Mouse (Mus musculus) right cerebral cortex, postnatal 4 days (tissue): ENCODE results near the gene Rtkn.

ENCODE experiments used
- DNase-seq: peaks from one replicate; pipeline ENCODE4 v3.0.0-alpha.2; 2022

Gene Rtkn

DNA sequence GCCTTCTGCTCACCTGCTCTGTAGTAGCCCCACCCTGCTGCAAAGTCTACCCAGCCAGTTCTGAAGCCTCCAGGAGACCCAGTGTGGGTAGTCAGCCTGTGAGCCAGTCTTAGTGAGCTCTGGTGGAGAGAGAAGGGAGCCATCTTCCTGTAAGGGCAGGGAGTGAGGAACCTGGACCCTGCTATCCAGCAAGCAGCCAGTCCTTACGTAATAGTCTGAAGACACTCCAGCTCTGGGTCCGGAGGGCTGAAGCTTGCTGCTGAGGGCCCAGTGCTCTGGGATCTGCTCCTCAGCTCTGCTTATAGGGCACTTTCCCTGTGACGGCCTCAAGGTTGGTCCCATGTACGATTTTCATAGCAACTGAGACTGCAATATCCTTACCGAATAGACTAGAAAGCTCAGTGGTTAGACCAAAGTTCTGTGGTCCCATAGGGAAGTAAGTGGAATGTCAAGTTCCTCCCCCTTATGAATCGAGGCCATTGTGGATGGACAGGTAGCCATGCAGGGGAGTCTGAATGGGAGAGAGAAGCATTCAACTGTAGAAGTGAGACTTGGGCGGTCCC is at the start of gene Rtkn:
TSS of gene Rtkn (plus strand) at position 513 of the 563 bp plus-strand sequence.
- no peak for DNase-seq

DNA sequence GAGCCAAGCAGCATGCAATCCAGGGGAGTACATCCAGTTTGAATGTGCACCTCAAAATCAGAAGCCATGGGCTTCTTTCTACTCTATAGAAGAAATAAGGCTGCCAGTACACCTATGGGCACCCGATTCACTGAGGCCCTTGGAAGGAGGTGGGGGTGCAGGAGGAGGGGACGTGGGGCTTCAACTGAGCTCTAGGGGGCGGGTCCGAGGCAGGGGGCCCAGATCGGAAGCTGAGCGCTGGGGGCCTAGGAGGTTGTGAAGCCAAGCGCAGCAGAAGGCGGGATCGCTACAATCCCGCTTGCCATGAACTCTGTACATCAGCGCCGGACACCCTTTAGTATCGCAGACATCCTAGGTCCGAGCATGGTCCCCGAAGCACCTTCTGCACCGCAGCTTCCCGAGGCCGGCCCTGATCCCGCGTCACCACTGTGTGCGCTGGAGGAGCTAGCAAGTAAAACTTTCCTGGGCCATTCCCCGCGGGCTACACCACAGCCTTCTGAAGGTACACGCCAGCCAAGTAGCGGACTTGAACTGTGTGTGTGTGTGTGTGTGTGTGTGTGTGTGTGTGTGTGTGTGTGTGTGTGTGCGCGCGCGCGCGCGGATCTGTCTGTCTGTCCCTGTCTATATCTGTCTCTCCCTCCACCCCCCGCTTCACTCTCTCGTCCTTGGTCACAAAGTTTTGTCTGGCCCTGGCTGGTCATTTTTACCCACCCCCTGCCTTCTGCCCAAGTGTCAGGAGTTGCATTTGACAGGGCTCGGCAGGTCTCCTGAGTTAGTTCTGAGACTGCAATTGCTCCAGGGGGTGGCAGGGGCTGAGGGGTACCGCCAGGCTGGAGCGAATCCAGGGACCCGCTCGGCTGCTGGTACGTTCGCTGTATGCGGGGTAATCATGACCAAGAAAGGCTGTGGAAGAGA is 48.9 kb upstream of the Rtkn start, which contains the start of gene Lbx2:
TSS of gene Lbx2 (plus strand) at position 247 of the 915 bp plus-strand sequence.
- no peak for DNase-seq

DNA sequence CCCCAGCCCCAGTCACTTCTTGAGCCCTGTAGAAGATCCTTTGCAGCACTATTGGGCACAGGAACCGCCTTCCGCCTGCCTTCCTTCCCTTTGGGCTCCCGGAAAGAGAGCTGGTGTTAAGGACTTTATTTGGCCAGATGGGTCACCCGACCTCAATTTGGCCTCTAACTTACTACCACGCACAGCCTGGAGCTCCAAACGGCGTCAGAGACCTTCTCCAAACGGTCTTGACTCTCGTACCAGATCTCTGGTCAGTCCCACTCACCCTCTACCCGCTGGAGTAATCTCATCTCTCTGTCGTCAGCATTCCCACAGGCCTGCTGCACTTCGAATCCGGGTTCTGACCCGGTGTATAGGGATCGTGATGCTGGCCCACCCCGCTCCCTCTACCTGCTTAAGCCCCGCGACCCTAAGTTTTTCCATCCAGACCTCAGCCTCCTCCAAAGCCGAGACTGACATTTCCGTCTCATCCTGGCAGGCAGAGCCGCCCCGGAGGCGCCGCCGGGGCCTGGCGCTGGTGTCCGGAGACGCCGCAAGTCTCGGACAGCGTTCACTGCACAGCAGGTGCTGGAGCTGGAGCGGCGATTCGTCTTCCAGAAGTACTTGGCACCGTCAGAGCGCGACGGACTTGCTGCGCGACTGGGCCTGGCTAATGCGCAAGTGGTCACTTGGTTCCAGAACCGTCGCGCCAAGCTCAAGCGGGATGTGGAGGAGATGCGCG is 47.9 kb upstream of the Rtkn start:
- no peak for DNase-seq

DNA sequence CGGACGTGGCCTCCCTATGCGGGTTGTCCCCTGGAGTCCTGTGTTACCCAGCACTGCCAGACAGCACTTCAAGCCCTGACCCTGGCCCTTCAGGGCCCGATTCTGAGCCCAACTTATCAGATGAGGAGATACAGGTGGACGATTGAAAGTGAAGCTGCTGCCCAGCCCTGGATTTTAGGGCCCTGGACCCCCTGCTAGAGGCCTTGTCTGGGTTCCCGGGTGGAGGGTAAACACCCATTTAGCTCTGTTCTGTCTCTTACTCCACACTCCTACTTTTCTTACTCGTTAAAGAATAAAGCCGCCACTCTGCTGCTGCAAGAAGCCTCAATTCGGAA is 47.4 kb upstream of the Rtkn start:
- no peak for DNase-seq

DNA sequence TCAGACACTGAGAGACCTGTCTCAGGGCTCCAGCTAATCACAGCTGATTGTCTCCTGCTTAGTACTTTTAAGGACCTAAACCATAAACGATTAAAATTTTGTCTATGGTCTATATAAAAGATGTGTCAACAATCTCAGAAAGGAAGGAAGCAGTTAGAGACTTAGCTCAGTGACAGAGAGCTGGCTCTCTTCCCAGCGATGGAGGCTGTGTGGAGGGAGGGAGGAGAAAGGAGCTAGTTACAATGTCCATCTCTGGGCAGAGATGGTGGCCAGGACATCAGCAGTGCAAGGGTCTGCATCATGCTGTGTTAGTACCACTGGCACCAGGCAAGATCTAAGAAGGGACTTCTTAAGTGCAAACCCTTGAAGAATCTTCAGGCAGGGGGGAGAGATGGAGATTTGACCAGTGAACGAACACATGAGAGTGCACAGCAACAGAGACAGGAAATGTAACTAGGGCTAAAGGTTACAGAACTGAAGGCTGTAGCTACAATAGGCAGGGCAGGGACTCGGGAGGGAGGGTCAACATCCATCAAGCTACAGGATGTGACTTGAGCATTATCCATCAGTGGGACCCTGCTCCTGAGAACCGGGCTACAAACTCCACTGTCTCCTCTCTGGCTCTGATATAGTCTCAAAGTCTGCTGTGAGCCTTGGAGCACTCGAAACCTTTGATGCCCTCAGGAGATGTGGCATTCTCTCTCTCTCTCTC is 42.7 kb upstream of the Rtkn start:
- DNase-seq = no peak

DNA sequence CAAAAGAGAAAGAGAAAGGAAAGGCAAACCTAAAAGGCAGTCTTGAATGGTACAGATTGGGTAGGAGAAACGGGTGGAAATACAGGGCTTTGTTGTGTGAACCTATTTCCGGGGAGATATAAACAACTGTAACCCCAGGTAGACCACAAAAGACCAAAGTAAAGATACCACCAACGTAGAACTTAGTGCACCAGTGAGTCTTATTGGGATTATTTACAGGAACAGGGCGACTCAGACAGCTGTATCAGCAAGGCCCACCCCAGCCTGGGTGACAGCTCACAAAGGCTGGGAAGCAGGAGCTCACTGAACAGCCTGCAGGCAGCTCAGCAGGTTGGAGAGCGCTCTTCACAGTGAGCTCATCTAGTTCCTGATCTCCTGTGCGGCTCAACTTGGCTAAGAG is 39.3 kb upstream of the Rtkn start:
- no peak for DNase-seq

DNA sequence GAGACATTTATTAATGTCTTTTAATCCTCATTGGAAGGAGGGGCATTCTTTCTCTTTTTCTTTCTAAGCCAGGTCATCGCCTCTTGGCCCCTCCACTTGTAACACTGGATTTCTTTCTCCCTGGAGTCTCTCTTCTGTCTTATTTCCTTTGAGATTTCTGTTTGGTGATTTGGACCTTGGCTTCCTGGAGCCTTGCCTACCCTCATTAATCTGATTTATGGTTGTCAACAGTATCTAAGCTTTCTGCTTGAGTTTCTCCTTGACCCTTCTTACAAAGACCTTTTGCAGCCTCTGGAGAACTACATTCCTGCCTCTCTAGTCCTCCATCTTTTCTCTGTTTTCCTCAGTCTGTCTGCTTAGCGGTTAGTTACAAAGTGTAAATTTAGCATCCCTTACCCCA is 36.9 kb upstream of the Rtkn start:
- no peak for DNase-seq

DNA sequence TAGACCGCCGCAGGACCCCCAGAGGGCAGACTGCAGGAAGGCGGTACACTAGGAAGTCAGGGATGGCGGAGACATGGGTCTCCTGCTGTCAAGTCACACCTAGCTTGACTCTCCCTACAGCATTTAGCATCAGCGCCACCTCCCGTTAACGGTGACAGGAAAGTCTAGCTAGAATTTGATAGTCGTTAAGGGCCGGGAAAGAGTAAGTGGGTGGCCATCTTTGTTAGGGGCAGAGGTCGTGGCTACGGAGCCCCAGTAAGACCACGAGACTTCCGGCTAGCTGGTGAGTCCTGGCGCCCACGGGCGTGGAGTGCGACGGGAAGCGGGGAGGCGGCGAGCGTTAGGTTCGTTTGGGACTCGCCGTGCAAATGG is 34.0 kb upstream of the Rtkn start, which contains the start of the genes Ccdc142 and Gm42688:
TSS of gene Ccdc142 (plus strand) at position 286 of the 372 bp plus-strand sequence.
TSS of gene Gm42688 (plus strand) at position 302 of the 372 bp plus-strand sequence.
- peak; percentile 79 for DNase-seq

DNA sequence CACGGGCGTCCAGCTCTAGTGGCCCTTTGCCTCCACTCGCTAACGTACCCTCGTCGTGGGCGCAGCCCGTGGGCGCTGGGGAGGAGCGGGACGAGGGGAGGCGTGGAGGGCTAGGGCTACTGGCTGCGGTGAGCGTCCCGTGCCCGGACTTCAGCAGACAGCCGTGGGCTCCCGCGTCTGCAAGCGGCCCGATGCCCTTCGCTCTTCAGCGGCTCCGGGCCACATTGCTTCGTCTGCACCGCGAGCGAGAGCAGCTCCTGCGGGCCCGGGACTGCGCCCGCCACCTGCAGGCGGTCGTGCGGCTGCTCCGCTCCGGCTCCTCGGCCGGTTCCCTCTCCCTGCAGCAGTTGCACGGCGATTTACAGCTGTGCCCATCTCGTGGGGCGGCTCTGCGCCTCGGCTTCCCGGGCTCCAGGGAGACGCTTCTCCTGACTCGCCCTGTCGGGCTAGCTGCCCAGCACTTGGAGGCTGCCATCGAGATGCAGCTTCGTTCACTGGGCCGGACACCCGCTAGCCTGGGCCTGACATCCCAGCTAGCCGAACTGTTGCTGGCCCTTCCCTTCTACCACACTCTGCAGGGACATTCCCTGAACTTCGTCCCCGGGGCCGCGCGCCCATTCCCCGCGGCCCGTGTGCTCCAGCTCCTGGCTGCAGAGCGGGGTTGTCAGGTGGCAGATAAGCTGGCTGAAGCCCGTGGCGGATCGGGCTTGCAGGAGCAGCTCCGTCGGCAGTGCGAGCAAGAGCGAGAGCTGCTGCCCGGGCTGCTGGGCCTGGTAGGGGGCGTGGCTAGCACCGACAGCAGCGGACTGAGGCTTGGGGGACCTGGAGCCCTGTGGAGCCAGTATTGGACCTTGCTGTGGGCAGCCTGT is 33.3 kb upstream of the Rtkn start:
- peak; percentile 61 for DNase-seq

DNA sequence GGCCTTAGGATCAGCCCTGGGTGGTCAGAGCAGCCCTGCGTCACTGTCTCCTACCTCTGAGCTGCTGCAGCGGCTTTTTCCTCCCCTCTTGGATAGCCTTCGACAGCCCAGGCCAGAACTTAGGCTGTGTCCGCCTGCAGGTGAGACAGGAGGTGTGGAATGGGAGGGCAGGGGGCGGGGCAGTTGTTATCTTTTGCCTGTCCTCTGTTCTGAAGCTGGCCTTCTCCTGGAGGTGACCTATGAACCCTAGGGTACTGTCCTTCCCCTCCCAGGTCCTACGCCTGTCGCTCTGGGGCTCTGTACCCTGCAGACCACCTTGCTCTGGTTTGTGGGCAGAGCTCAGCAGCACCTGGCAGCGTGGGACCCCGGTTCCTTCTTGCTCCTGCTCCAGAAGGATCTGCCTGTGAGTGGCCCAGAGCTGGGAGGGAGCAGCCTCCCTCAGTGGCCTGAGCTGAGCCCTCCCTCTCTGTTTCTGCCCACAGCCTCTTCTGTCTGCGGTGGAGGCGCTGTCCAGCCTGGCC is 32.1 kb upstream of the Rtkn start:
- no peak for DNase-seq

DNA sequence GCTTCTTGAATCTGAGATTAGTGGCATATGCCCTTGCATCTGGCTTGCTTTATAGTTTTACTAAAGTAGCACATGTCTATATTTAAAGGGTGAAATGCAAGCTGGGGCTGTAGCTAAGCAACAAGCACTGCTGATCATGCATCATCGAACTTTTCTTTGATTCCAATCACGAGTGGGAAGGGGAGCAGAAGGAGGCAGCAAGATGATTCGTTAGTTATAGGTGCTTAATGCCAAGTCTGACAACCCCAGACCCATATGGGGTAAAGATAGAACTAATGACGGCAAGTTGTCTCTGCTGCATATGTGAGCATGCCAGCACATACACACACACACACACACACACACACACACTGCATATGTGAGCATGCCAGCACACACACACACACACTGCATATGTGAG is 31.1 kb upstream of the Rtkn start:
- no peak for DNase-seq

DNA sequence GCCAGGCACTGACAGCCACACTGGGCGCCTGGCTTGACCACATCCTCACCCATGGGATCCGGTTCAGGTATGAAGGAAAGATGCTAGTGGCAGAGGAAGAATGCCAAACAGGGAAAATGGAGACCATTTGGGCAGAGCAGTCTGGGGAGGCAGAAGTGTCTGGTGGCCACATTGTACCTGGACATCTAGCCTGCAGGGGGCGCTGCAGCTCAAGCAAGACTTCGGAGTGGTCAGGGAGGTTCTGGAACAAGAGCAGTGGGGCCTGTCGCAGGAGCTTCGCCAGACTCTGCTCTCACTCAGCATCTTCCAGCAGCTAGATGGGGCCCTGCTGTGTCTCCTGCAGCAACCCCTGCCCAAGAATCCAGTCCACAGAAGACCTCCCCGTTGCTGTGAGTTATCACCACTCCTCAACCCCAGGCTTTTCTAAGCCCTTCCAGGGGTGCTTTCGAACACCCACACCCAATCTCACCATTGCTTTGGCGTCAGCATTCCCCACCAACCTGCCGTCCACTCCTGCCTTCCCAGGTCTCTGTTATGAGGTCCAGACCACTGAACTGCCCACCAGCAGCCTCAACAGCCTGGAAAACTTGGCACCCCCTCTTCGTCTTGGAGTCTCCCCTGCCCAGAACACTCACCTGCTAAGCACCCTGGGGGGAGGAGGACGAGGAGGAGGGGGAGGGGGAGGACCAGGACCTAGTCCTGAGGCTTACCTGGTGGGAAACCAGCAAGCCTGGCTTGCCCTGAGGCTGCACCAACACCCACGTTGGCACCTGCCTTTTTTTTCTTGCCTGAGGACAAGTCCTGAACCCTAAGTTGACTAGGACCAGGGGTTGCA is 27.5 kb upstream of the Rtkn start:
- peak; percentile 76 for DNase-seq

DNA sequence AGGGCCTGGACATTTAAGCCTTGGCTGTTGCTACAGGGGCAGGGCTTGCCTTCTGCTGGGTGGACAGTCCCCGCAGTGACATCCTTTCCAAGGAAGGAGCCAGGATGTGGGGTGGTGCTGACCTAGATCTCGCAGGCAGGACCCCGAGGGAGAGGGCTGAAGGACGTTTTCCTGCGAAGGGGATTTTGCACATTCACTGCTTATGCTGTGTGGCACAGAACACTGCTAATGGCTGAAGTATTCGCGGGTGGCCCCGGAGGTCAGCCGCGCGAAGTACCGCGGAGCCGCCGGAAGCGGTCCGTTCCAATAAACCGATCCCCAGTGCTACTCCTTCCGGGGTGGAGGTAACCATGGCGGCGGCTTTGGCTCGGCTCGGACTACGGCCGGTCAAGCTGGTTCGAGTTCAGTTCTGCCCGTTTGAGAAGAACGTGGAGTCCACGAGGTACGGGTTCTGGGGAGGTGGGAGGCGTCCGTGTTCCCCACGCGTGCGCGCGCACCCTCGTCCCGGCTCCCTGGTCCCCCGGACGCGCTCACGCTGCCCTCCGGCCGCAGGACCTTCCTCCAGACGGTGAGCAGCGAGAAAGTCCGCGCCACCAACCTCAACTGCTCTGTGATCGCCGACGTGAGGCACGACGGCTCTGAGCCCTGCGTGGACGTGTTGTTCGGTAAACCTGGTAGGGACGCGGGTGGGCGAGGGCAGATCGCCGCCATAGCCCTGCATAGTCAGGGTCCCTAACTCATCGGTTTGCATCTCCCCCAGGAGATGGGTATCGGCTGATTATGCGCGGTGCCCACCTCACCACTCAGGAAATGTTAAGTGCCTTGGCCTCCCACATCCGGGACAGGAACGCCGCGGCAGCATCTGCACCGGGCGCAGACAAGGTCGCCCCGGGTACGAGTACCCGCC is 26.2 kb upstream of the Rtkn start, which contains the start of gene Mrpl53:
TSS of gene Mrpl53 (plus strand) at position 279 of the 907 bp plus-strand sequence.
- DNase-seq = peak; percentile 82

DNA sequence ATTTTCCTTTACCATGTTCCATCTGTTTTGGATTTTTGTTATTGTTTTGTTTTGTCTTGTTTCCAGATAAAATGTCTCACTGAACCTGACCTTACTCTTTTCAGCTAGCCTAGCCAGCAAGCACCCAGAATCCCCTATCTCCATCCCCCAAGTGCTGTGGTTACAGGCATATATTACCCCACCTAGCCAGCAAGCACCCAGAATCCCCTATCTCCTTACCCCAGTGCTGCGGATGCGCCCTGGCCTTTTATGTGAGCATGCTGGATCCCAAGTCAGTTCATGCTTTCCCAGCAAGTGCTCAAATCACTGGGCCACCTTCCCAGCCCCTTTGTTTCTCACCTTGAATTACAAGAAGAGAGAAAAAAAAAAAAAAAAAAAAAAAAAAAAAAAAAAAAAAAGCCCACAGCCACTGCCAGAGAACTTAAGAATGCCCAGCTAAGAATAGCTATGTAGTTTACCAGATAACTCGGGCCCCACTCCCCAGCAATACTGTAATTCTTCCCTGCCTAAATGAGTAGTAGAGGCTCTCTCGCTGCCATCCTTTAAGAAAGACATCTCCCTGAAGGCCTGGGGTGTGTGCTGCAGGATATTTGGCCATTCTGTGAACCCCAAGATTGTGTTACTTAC is 23.6 kb upstream of the Rtkn start:
- no peak for DNase-seq

DNA sequence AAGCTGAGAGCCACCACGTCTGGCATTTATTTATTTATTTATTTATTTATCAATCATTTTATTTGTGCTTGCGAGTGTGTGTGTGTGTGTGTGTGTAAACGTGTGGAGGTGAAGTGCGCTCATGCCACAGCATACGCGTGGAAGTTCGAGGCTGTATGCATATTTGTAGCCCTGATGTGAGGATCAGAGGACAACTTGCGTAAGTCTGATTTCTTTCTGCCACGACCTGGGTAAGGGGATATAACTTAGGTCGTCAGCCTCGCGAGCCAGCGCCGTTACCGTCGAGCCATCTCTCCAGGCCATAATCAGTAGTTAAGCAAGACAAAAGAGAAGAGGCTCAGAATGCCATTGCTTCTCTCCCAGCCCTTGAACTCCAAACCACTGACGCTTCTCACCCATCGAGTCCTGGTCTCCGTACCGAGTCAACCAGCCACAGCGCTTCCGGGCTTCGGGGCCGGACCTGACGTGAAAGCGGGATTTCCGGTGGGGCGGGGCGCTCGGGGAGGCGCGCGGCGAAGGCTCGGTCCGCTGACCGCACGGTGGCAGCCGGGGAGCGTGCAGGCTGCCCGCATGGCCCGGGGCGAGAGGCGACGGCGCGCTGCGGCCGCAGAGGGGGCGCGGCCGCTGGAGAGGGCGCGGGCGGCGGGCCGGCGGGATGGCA is 20.1 kb upstream of the Rtkn start, which contains the start of gene Mogs:
TSS of gene Mogs (plus strand) at position 486 of the 661 bp plus-strand sequence.
- peak; percentile 90 for DNase-seq

DNA sequence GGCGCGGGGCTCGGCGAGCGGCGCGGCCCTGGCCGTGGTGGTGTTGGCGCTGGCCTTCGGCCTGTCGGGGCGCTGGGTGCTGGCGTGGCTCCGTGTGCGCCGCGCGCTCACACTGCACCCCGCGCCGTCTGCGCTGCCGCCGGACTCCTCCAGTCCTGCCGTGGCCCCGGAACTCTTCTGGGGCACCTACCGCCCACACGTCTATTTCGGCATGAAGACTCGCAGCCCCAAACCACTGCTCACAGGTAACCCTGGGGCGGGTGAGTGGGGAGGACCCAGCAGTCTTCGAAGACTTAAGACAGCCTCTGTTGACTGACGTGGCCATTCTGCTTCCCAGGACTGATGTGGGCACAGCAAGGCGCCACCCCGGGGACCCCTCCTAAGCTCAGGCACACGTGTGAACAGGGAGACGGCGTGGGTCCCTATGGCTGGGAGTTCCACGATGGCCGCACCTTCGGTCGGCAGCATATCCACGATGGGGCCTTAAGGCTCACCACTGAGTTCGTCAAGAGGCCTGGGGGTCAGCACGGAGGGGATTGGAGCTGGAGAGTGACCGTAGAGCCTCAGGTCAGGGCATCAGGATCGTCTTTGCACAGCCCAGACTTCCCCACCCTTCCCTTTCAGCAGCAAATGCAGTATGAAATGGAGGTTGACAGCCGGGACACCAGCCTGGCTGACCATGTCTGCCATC is 19.4 kb upstream of the Rtkn start:
- DNase-seq = no peak

DNA sequence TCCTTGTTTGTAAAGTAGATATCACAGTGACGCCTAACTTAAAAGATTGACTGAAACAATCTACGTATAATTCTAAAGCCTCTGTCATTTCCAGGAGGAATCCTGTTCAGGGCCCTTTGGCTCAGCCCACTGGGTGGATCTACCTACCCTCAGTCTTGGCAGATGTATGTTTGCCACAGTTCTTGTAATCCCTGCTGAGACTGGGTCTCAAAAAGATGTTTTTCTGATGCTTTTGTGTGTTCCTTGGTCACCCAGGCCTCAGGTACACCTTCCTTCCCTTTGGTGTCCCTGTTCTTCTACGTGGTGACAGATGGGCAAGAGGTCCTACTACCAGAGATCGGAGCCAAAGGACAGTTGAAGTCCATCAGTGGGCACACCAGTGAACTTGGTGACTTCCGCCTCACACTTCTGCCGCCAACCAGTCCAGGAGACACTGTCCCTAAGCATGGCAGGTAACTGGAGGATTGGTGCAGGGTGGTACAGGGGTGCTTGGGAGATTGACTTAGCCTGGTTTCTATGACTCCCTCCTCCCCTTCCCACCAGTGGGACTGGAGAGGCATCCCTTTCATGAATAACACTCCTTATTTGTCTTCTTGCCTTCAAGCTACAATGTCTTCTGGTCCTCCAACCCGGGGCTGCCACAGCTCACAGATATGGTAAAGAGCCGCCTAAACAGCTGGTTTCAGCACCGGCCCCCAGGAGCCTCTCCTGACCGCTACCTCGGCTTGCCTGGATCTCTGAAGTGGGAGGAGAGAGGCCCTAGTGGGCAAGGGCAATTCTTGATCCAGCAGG is 18.7 kb upstream of the Rtkn start:
- DNase-seq = no peak
